Mouse (Mus musculus): ENCODE data around the gene Sgo2b. TPM values are rescaled to one million over a fixed set of nuclear protein-coding genes. Genes with fewer than 3 reads are reported as not detected.
"Not testable (repeated sequence)": the region's sequence is repeated elsewhere in the genome, so short reads cannot be mapped to it uniquely, and the experiment has no call there.

The Sgo2b gene
- polyA plus RNA-seq (2015; fragmentation: Nextera tagmentation; extraction: Ambion mirVana) = not detected in 2 replicates

DNA sequence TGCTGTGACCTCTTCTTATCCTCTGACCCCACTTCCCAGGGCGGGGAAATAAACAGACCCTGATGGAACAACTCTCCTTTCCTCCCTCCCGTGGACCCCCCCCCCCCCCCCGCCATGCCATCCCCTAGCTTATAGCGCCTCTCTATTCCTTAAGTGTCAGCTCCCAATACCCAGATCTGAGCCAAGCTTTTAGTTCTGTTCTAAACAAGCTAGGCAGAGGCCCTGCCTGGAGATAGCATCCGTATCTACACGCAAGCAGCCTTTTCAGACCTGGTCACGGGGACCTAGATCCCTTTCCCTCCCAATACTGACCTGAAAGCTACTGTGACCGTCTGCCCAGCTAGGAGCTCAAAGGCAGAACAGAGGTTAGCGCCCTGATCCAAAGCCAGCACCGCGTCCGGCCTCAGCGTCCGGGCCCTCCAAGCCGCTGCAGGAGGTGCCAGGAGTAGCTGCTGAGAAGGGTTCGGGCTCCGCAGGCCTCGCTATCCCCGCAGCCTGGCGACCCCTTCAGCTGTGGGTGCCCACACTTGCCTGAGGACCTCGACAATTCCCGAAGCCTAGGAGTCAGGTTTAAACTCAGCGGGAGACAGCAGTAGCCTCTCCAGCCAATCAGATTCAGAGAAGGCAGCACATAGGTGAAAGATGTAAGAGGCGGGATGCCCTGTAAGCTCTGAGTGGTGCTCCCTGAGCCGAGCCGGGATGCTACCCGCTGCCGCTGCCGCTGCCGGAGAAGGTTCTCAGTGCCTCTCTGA lies at the start of gene Sgo2b:
TSS of gene Sgo2b (minus strand) at position 623 of the 752 bp plus-strand sequence.
- Histone ChIP-seq H3K4me1 (replicated peaks; ENCODE audit: control insufficient read depth, insufficient read depth, low read length) (no peaks in the 10 kb centered on the region), H3K27me3 (replicated peaks; ENCODE audit: control insufficient read depth, insufficient read depth, low read length) (0 out of 2 replicates have a peak, but pooled peaks cover 5% of the 10 kb centered on the region), H3K9me3 (ENCODE audit: control insufficient read depth) (no peaks in the 10 kb centered on the region), H3K4me2 (replicated peaks; ENCODE audit: low read depth) (peak within 1 kb of the TSS; percentile 44), H3K36me3 (ENCODE audit: control insufficient read depth, insufficient read depth) (no peaks in the 10 kb centered on the region), H3K9ac (ENCODE audit: low read depth, low read length) (no peak within 1 kb of the TSS), H3K27ac (ENCODE audit: low read depth, low read length) (no peak within 1 kb of the TSS), H3K4me3 (ENCODE audit: low read depth, low read length) (no peak within 1 kb of the TSS)
- 26% methylated on average over 29 of the region's 30 CpGs for WGBS
- ATAC-seq = no peak
- no peak for TF ChIP-seq CTCF (IDR thresholded peaks at IDR 0.05; ENCODE audit: low read depth)

DNA sequence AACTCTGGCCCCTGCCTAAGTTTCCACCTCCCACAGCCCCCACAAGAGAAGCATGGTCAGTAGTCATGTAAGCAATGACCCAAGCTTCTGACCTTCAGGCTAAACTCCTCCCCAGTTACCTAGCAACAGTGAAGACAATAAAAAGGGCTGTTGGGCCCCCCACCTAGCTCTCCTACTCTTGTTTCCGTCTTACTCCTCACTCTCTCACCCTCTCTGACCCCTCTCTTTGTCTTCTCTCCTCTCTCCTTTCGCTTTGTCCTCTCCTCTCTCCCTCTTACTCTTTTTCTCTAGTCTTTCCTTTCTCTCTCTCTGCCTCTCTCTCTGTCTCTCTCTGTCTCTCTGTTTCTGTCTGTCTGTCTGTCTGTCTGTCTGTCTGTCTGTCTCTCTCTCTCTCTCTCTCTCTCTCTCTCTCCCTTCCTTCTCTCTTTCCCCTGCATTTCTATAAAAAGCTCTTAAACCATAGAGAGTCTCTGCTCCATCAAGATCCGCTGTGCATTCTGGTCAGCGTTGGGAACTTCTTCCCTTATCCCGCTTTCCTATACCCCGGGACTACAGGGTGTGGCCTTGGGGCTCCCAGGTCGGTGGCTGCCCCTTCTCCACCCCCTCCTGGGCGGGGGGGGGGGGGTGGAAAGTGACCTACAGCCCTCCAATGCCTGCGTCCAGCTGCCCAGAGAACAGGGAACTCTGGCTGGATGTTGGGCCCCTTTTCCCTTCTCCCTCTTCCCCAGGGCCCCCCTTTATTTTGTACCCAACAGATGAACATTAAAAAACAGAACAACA lies 18.8 kb upstream of the Sgo2b start:
- not testable (repeated sequence) for H3K9me3 ChIP-seq (ENCODE audit: control insufficient read depth); H3K4me2 ChIP-seq (replicated peaks; ENCODE audit: low read depth); H3K4me1 ChIP-seq (replicated peaks; ENCODE audit: control insufficient read depth, insufficient read depth, low read length); H3K9ac ChIP-seq (ENCODE audit: low read depth, low read length); H3K4me3 ChIP-seq (ENCODE audit: low read depth, low read length); H3K27ac ChIP-seq (ENCODE audit: low read depth, low read length); H3K27me3 ChIP-seq (replicated peaks; ENCODE audit: control insufficient read depth, insufficient read depth, low read length); ATAC-seq; H3K36me3 ChIP-seq (ENCODE audit: control insufficient read depth, insufficient read depth)
- 50% methylated on average over 9 of the region's 9 CpGs for whole genome bisulfite sequencing

DNA sequence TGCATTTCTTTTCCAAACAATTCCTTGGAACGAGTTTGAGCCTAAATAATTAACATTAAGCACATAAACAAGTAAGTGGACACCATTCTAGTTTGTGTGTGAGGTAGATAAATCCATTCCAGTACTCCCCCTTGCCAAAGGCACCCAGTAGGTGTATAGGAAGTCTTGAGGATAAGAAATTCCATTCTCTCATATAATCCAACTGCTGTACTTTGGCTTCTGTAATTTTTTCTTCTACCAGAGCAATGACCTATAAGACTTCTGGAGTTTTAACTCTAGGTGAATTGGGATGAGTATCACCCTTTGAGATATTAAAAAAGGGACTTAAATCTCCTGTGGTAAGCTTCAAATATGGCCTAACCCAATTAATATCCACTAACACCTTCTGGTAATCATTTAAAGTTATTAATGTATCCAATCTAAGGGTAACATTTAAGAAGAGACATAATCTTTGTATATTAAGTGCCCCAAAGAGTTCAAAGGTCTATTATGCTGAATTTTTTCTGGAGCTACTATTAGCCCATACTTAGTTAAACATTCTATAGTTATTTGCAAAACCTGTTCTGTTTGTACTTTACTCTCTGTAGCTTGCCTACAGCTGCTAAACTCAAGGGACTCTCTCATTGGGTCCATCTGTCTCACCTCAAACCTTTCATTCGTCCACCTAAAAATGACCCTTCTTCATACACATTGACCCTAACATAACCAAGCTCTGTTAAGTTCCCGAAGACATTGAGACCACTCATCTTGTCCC lies 9.2 kb upstream of the Sgo2b start:
- no peak overlapping the region for H3K27ac ChIP-seq (ENCODE audit: low read depth, low read length)
- no peak for TF ChIP-seq CTCF (IDR thresholded peaks at IDR 0.05; ENCODE audit: low read depth)
- no peaks in the 10 kb centered on the region for H3K27me3 ChIP-seq (replicated peaks; ENCODE audit: control insufficient read depth, insufficient read depth, low read length)
- no peaks in the 10 kb centered on the region for H3K4me1 ChIP-seq (replicated peaks; ENCODE audit: control insufficient read depth, insufficient read depth, low read length)
- 66% methylated on average over 3 of the region's 3 CpGs for WGBS
- no peaks in the 10 kb centered on the region for H3K36me3 ChIP-seq (ENCODE audit: control insufficient read depth, insufficient read depth)
- H3K9ac ChIP-seq (ENCODE audit: low read depth, low read length) = no peak overlapping the region
- 0 out of 2 replicates have a peak, but pooled peaks cover 3% of the 10 kb centered on the region for H3K9me3 ChIP-seq (ENCODE audit: control insufficient read depth)
- ATAC-seq = no peak
- no peak overlapping the region for H3K4me3 ChIP-seq (ENCODE audit: low read depth, low read length)
- no peak overlapping the region for H3K4me2 ChIP-seq (replicated peaks; ENCODE audit: low read depth)

DNA sequence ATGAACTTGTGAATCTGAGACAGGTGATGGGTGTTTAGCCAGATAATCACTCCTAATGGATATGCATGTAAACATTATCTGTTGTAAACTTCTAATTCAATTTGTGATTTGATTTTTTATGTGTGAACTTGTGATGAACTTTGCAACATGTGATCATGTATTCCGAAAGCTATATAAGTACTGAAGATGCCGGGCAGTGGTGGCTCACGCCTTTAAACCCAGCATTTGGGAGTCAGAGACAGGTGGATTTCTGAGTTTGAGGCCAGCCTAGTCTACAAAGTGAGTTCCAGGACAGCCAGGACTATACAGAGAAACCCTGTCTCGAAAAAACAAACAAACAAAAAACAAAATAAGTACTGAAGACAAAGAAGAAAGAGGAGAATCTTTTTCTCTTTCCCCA lies 1.8 kb upstream of the Sgo2b start:
- H3K4me3 ChIP-seq (ENCODE audit: low read depth, low read length); ATAC-seq; H3K9ac ChIP-seq (ENCODE audit: low read depth, low read length); H3K36me3 ChIP-seq (ENCODE audit: control insufficient read depth, insufficient read depth); H3K27ac ChIP-seq (ENCODE audit: low read depth, low read length); H3K4me2 ChIP-seq (replicated peaks; ENCODE audit: low read depth); H3K27me3 ChIP-seq (replicated peaks; ENCODE audit: control insufficient read depth, insufficient read depth, low read length); H3K4me1 ChIP-seq (replicated peaks; ENCODE audit: control insufficient read depth, insufficient read depth, low read length); H3K9me3 ChIP-seq (ENCODE audit: control insufficient read depth): not testable (repeated sequence)
- 42% methylated on average over 4 of the region's 4 CpGs for WGBS

DNA sequence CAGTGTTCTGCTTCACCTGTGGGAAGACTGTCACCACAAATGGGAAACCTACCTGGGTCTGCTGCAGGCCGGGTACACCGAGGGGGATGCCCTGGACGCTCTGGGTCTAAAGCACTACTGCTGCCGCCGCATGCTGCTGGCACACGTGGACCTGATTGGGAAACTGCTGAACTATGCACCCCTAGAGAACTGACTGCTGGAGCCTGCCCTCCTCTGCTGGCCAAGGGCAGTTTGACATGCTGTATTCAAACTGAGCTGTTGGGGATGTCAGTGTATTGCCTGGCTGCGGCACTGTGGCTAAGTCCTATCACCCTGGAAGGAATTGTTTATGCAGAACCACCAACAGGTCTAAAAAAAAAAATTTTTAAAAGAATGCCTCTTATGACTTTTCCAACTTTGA lies 18.9 kb downstream of the Sgo2b start:
- Histone ChIP-seq H3K9ac (ENCODE audit: low read depth, low read length) (no peak overlapping the region), H3K36me3 (ENCODE audit: control insufficient read depth, insufficient read depth) (no peaks in the 10 kb centered on the region), H3K9me3 (ENCODE audit: control insufficient read depth) (no peaks in the 10 kb centered on the region), H3K4me1 (replicated peaks; ENCODE audit: control insufficient read depth, insufficient read depth, low read length) (no peaks in the 10 kb centered on the region), H3K4me3 (ENCODE audit: low read depth, low read length) (no peak overlapping the region), H3K27ac (ENCODE audit: low read depth, low read length) (no peak overlapping the region), H3K4me2 (replicated peaks; ENCODE audit: low read depth) (no peak overlapping the region), H3K27me3 (replicated peaks; ENCODE audit: control insufficient read depth, insufficient read depth, low read length) (no peaks in the 10 kb centered on the region)
- 84% methylated on average over 7 of the region's 7 CpGs for WGBS
- no peak for ATAC-seq
- no peak for TF ChIP-seq CTCF (IDR thresholded peaks at IDR 0.05; ENCODE audit: low read depth)
